Mouse (Mus musculus) thymus, postnatal 0 days (tissue): ENCODE results near the gene Pwwp2b. TPM values are rescaled to one million over a fixed set of nuclear protein-coding genes. Genes with fewer than 3 reads are reported as not detected.
A peak's percentile ranks its signal among the peaks of the same experiment; 100 is the strongest.

Source experiments
- DNase-seq: peaks from one replicate; pipeline ENCODE4 v3.0.0-alpha.2; 2015; ENCODE audit warnings: low spot score
- polyA plus RNA-seq: library from polyadenylated mRNA; unstranded; fragments of >200 nt; fragmentation: Nextera tagmentation; extraction: Ambion mirVana; gene quantifications from 2 replicates; pipeline ENCODE4 v1.2.1, GENCODE M21; 2015

Pwwp2b gene
- polyA plus RNA-seq, 1 experiment from 2014 or later = 3.9 TPM

- no peak for DNase-seq
Measured at GRCm38 (mm10) chr7:139224070-139224469, 24.2 kb upstream of the Pwwp2b start.

GRCm38 (mm10) chr7:139224725-139225124 lies 23.6 kb upstream of the Pwwp2b start:
- DNase-seq = peak; percentile 76

GRCm38 (mm10) chr7:139226416-139226815 lies 21.9 kb upstream of the Pwwp2b start:
- DNase-seq = no peak

GRCm38 (mm10) chr7:139228447-139229171 lies 19.7 kb upstream of the Pwwp2b start:
- DNase-seq = no peak

GRCm38 (mm10) chr7:139229837-139230236 lies 18.4 kb upstream of the Pwwp2b start:
- DNase-seq = no peak

- no peak for DNase-seq
Measured at GRCm38 (mm10) chr7:139230241-139230640, 18.0 kb upstream of the Pwwp2b start.

- DNase-seq = peak; percentile 87
Measured at GRCm38 (mm10) chr7:139233714-139234113, 14.6 kb upstream of the Pwwp2b start.

GRCm38 (mm10) chr7:139234426-139235188 lies 13.7 kb upstream of the Pwwp2b start:
- DNase-seq = no peak

GRCm38 (mm10) chr7:139235651-139236358 lies 12.5 kb upstream of the Pwwp2b start:
- peak; percentile 34 for DNase-seq

- no peak for DNase-seq
Measured at GRCm38 (mm10) chr7:139239432-139239831, 8.8 kb upstream of the Pwwp2b start.

- DNase-seq = no peak
Measured at GRCm38 (mm10) chr7:139246086-139246485, 2.2 kb upstream of the Pwwp2b start.

GRCm38 (mm10) chr7:139246931-139247880 lies 1.1 kb upstream of the Pwwp2b start:
- no peak for DNase-seq

- DNase-seq = peak; percentile 21
Measured at GRCm38 (mm10) chr7:139248615-139249405, 528 bp downstream of the Pwwp2b start.

- no peak for DNase-seq
Measured at GRCm38 (mm10) chr7:139249406-139250210, 1.3 kb downstream of the Pwwp2b start.

GRCm38 (mm10) chr7:139251881-139252301 lies 3.6 kb downstream of the Pwwp2b start:
- DNase-seq = no peak

- no peak for DNase-seq
Measured at GRCm38 (mm10) chr7:139252566-139252965, 4.3 kb downstream of the Pwwp2b start.

- no peak for DNase-seq
Measured at GRCm38 (mm10) chr7:139252986-139253385, 4.7 kb downstream of the Pwwp2b start.

- DNase-seq = no peak
Measured at GRCm38 (mm10) chr7:139253462-139253861, 5.2 kb downstream of the Pwwp2b start.

GRCm38 (mm10) chr7:139254626-139255025 lies 6.3 kb downstream of the Pwwp2b start:
- no peak for DNase-seq
